In genomic region chr2:157540073-157540952, GRCm38 (mm10) we compare ENCODE assay signal across 8 mouse cellular contexts. TPM values are rescaled to one million over a fixed set of nuclear protein-coding genes. Genes with fewer than 3 reads are reported as not detected.
A peak's percentile ranks its signal among the peaks of the same experiment; 100 is the strongest.
DNase-seq lines count a peak whose midpoint lies in the region; ATAC-seq and TF ChIP-seq lines count a peak whose summit lies in the region.

No protein-coding gene starts in this region.

- ATAC-seq in embryonic facial prominence, embryonic 14.5 days (ENCODE audit: low read depth): peak; percentile 16; the same call in 1 of the 2 replicates
- ATAC-seq in stomach, embryonic 15.5 days (ENCODE audit: insufficient read depth, low FRiP score, low read depth): no peak; the same call in 1 of the 2 replicates

- H3K79me2 ChIP-seq in heart, adult 2 months (replicated peaks; ENCODE audit: control insufficient read depth, insufficient read depth, low read length): no peaks in the 10 kb centered on the region

- H3K36me3 ChIP-seq in heart, adult 2 months (ENCODE audit: control insufficient read depth, insufficient read depth, low read length): no peaks in the 10 kb centered on the region
- H3K36me3 ChIP-seq in heart, embryonic 10.5 days: peaks cover 18% of the 10 kb centered on the region; the same call in 1 of the 2 replicates
- H3K36me3 ChIP-seq in embryonic facial prominence, embryonic 14.5 days (ENCODE audit: control insufficient read depth, insufficient read depth, low read length): peaks cover 15% of the 10 kb centered on the region
- H3K36me3 ChIP-seq in hindbrain, embryonic 10.5 days: peaks cover 8% of the 10 kb centered on the region
- H3K36me3 ChIP-seq in stomach, embryonic 15.5 days: no peaks in the 10 kb centered on the region
- H3K36me3 ChIP-seq in thymus, adult 2 months (ENCODE audit: control insufficient read depth, insufficient read depth, low read length): no peaks in the 10 kb centered on the region

- TF ChIP-seq CTCF in heart, adult 2 months (IDR thresholded peaks at IDR 0.05): no peak
- no peak for TF ChIP-seq CTCF in thymus, adult 2 months (IDR thresholded peaks at IDR 0.05; ENCODE audit: borderline replicate concordance, control insufficient read depth, extremely low read depth, insufficient read depth, low read length, poor library complexity)

- H3K4me3 ChIP-seq in heart, adult 2 months: no peak overlapping the region
- no peak overlapping the region for H3K4me3 ChIP-seq in heart, embryonic 10.5 days
- H3K4me3 ChIP-seq in embryonic facial prominence, embryonic 14.5 days (ENCODE audit: low read depth, low read length): no peak overlapping the region
- 0 out of 2 replicates have a peak overlapping the region, but pooled peaks have one; percentile 7 for H3K4me3 ChIP-seq in hindbrain, embryonic 10.5 days
- H3K4me3 ChIP-seq in stomach, embryonic 15.5 days (replicated peaks): no peak overlapping the region
- H3K4me3 ChIP-seq in thymus, adult 2 months (ENCODE audit: control insufficient read depth, insufficient read depth, low read length): no peak overlapping the region

- no peak for TF ChIP-seq POLR2A in heart, adult 2 months (IDR thresholded peaks at IDR 0.05; ENCODE audit: insufficient read depth, low read depth, low read length)
- TF ChIP-seq POLR2A in thymus, adult 2 months (IDR thresholded peaks at IDR 0.05; ENCODE audit: control insufficient read depth, extremely low read depth, insufficient read depth, low read length, poor library complexity): no peak

- H3K9ac ChIP-seq in heart, adult 2 months (ENCODE audit: low read depth, low read length): 0 out of 2 replicates have a peak overlapping the region, but pooled peaks have one; percentile 12
- H3K9ac ChIP-seq in embryonic facial prominence, embryonic 14.5 days (ENCODE audit: low read depth, low read length): no peak overlapping the region
- no peak overlapping the region for H3K9ac ChIP-seq in stomach, embryonic 15.5 days

- H3K4me2 ChIP-seq in embryonic facial prominence, embryonic 14.5 days (ENCODE audit: low read depth, low read length): no peak overlapping the region
- peak overlapping the region; percentile 1; the same call in 1 of the 2 replicates for H3K4me2 ChIP-seq in stomach, embryonic 15.5 days

- no peak for TF ChIP-seq EP300 in heart, adult 2 months (IDR thresholded peaks at IDR 0.05; ENCODE audit: insufficient read depth, low read depth, low read length)

- peak overlapping the region; percentile 36 for H3K27ac ChIP-seq in heart, adult 2 months
- H3K27ac ChIP-seq in heart, embryonic 10.5 days: no peak overlapping the region
- peak overlapping the region; percentile 1; the same call in 1 of the 2 replicates for H3K27ac ChIP-seq in embryonic facial prominence, embryonic 14.5 days (replicated peaks; ENCODE audit: low read depth, low read length)
- peak overlapping the region; percentile 81 for H3K27ac ChIP-seq in hindbrain, embryonic 10.5 days
- H3K27ac ChIP-seq in stomach, embryonic 15.5 days: no peak overlapping the region
- no peak overlapping the region; the same call in 1 of the 2 replicates for H3K27ac ChIP-seq in thymus, adult 2 months (ENCODE audit: control insufficient read depth, insufficient read depth, low read length)

- DNase-seq in heart, adult 2 months: peak; percentile 70 to 73
- no peak for DNase-seq in heart, embryonic 10.5 days (ENCODE audit: low spot score)
- DNase-seq in embryonic facial prominence, embryonic 14.5 days (ENCODE audit: low spot score): peak; percentile 54
- DNase-seq in hindbrain, embryonic 10.5 days (ENCODE audit: low spot score): no peak
- DNase-seq in lung, postnatal 14 days: peak; percentile 73
- DNase-seq in thymus, postnatal 14 days: no peak
- DNase-seq in thymus, adult 2 months: no peak

- intact Hi-C loops in heart, adult 2 months (cut with DNase I): no loop called here

- WGBS in heart, adult 2 months: 55% methylated on average over 24 of the region's 24 CpGs
- WGBS in heart, embryonic 10.5 days: 79% methylated on average over 24 of the region's 24 CpGs
- WGBS in embryonic facial prominence, embryonic 14.5 days: 59% methylated on average over 24 of the region's 24 CpGs
- WGBS in hindbrain, embryonic 10.5 days: 67% methylated on average over 24 of the region's 24 CpGs
- WGBS in stomach, embryonic 15.5 days: 54% methylated on average over 24 of the region's 24 CpGs
- whole genome bisulfite sequencing in thymus, adult 2 months: 94% methylated on average over 24 of the region's 24 CpGs

- H3K27me3 ChIP-seq in heart, adult 2 months (ENCODE audit: control insufficient read depth, insufficient read depth, low read length): no peaks in the 10 kb centered on the region
- no peaks in the 10 kb centered on the region for H3K27me3 ChIP-seq in heart, embryonic 10.5 days (ENCODE audit: insufficient read depth, poor library complexity, severe bottlenecking)
- no peaks in the 10 kb centered on the region for H3K27me3 ChIP-seq in embryonic facial prominence, embryonic 14.5 days (replicated peaks; ENCODE audit: control insufficient read depth, insufficient read depth, low read length)
- H3K27me3 ChIP-seq in hindbrain, embryonic 10.5 days (ENCODE audit: insufficient read depth, poor library complexity, severe bottlenecking): peaks cover 43% of the 10 kb centered on the region
- no peaks in the 10 kb centered on the region for H3K27me3 ChIP-seq in stomach, embryonic 15.5 days (replicated peaks)
- H3K27me3 ChIP-seq in thymus, adult 2 months (ENCODE audit: control insufficient read depth, insufficient read depth, low read length): no peaks in the 10 kb centered on the region

- H3K4me1 ChIP-seq in heart, adult 2 months (ENCODE audit: control insufficient read depth, insufficient read depth, low read length): peaks cover 5% of the 10 kb centered on the region
- H3K4me1 ChIP-seq in heart, embryonic 10.5 days: peaks cover 27% of the 10 kb centered on the region
- peaks cover 31% of the 10 kb centered on the region for H3K4me1 ChIP-seq in embryonic facial prominence, embryonic 14.5 days (ENCODE audit: control insufficient read depth, insufficient read depth, low read length)
- peaks cover 83% of the 10 kb centered on the region for H3K4me1 ChIP-seq in hindbrain, embryonic 10.5 days (replicated peaks)
- H3K4me1 ChIP-seq in stomach, embryonic 15.5 days: peaks cover 10% of the 10 kb centered on the region; the same call in 1 of the 2 replicates
- H3K4me1 ChIP-seq in thymus, adult 2 months (replicated peaks; ENCODE audit: control insufficient read depth, insufficient read depth, low read length): no peaks in the 10 kb centered on the region

- H3K9me3 ChIP-seq in heart, embryonic 10.5 days: no peaks in the 10 kb centered on the region
- no peaks in the 10 kb centered on the region for H3K9me3 ChIP-seq in embryonic facial prominence, embryonic 14.5 days (ENCODE audit: control insufficient read depth, low read length)
- H3K9me3 ChIP-seq in hindbrain, embryonic 10.5 days: no peaks in the 10 kb centered on the region
- H3K9me3 ChIP-seq in stomach, embryonic 15.5 days: no peaks in the 10 kb centered on the region

RNA-seq across cellular contexts. Expression of gene Nnat, which starts 19.6 kb away (rescaled TPM):
- total RNA-seq in heart, adult 2 months (2021): under 1 TPM; 0.29 to 0.39 TPM
- polyA plus RNA-seq in heart, adult 2 months (2012; rRNA removed): 6.0 TPM in 2 replicates
- polyA plus RNA-seq in heart, embryonic 10.5 days (2016; fragmentation: Nextera tagmentation; extraction: Ambion mirVana): 253 and 592 TPM in 2 replicates
- polyA plus RNA-seq in embryonic facial prominence, embryonic 14.5 days (2014; fragmentation: Nextera tagmentation; extraction: Ambion mirVana): 348 and 416 TPM in 2 replicates
- 1,503 and 2,739 TPM in 2 replicates for polyA plus RNA-seq in hindbrain, embryonic 10.5 days (2016; fragmentation: Nextera tagmentation; extraction: Ambion mirVana)
- polyA plus RNA-seq in stomach, embryonic 15.5 days (2015; fragmentation: Nextera tagmentation; extraction: Ambion mirVana): 404 and 410 TPM in 2 replicates
- polyA plus RNA-seq in thymus, adult 2 months (2012; rRNA removed): 2.5 and 17.0 TPM in 2 replicates

RNA-seq across cellular contexts. Expression of gene Blcap, which starts 30.8 kb away (rescaled TPM):
- total RNA-seq in heart, adult 2 months (2021): 10 to 100 TPM; 54.3 to 55.6 TPM
- polyA plus RNA-seq in heart, adult 2 months (2012; rRNA removed): 62.4 and 93.3 TPM in 2 replicates
- polyA plus RNA-seq in heart, embryonic 10.5 days (2016; fragmentation: Nextera tagmentation; extraction: Ambion mirVana): 38.3 and 38.6 TPM in 2 replicates
- polyA plus RNA-seq in embryonic facial prominence, embryonic 14.5 days (2014; fragmentation: Nextera tagmentation; extraction: Ambion mirVana): 64.6 and 66.7 TPM in 2 replicates
- polyA plus RNA-seq in hindbrain, embryonic 10.5 days (2016; fragmentation: Nextera tagmentation; extraction: Ambion mirVana): 78.4 and 100.0 TPM in 2 replicates
- 40.4 and 44.3 TPM in 2 replicates for polyA plus RNA-seq in stomach, embryonic 15.5 days (2015; fragmentation: Nextera tagmentation; extraction: Ambion mirVana)
- 28.2 and 35.3 TPM in 2 replicates for polyA plus RNA-seq in thymus, adult 2 months (2012; rRNA removed)

Comparison
In these comparisons a context has a peak if more than half of its experiments do, and no peak if none do; other contexts are left out.
1. DNase-seq: peak in heart, adult 2 months (2 of 2), embryonic facial prominence, embryonic 14.5 days (single experiment) and lung, postnatal 14 days (single experiment); none in heart, embryonic 10.5 days (single experiment), hindbrain, embryonic 10.5 days (single experiment), thymus, postnatal 14 days (single experiment) and thymus, adult 2 months (single experiment).
2. H3K27ac ChIP-seq: peak in heart, adult 2 months (single experiment), embryonic facial prominence, embryonic 14.5 days (single experiment) and hindbrain, embryonic 10.5 days (single experiment); none in heart, embryonic 10.5 days (single experiment), stomach, embryonic 15.5 days (single experiment) and thymus, adult 2 months (single experiment).
3. RNA of gene Nnat, which starts 19.6 kb away (polyA plus RNA-seq): 1,503 to 2,739 TPM in hindbrain, embryonic 10.5 days, 253 to 592 TPM in heart, embryonic 10.5 days, 404 to 410 TPM in stomach, embryonic 15.5 days and 348 to 416 TPM in embryonic facial prominence, embryonic 14.5 days; 2.5 to 17.0 TPM in thymus, adult 2 months and 6.0 TPM in heart, adult 2 months; every median in the first group is over 10 times any median in the second.